Mouse (Mus musculus): ENCODE results near the gene Higd1a.

DNA sequence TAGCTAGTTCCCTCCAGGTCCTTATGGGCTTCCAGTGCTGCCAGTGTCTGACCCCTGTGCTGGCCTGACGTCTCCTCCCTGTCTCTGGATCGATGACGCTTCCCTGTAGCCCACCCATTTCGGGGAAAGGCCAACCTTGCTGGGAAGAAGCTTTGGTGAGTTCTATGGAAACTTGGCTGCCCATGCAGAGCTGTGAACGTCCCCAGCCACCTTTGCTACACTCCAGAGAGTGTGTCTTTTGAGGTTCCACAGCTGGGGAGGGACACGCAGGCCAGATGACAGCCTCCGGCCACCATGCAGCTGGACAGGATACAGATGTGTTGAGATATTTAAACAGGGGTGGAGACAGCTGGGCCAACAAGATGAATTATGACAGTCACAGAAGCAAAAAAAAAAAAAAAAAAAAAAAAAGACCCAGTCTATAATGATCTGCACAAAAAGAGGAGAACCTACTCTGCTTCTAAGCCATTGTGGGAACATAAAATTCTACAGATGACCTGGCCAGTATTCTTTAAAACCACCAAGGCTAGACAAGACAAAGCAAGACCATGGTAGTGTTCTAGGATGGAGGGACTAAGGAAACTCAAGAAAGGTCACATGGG lies 37.3 kb upstream of the Higd1a start:
- TF ChIP-seq POLR2A (IDR thresholded peaks at IDR 0.05; ENCODE audit: borderline replicate concordance, low read depth, low read length) (no peak), CTCF (IDR thresholded peaks at IDR 0.05; ENCODE audit: low read depth, low read length) (no peak)

All from bone marrow macrophage, adult 2 months (primary cell).